Mouse (Mus musculus): ENCODE measurements around the gene Cacna1a.
"Not testable (repeated sequence)": the region's sequence is repeated elsewhere in the genome, so short reads cannot be mapped to it uniquely, and the experiment has no call there.

Gene Cacna1a

DNA sequence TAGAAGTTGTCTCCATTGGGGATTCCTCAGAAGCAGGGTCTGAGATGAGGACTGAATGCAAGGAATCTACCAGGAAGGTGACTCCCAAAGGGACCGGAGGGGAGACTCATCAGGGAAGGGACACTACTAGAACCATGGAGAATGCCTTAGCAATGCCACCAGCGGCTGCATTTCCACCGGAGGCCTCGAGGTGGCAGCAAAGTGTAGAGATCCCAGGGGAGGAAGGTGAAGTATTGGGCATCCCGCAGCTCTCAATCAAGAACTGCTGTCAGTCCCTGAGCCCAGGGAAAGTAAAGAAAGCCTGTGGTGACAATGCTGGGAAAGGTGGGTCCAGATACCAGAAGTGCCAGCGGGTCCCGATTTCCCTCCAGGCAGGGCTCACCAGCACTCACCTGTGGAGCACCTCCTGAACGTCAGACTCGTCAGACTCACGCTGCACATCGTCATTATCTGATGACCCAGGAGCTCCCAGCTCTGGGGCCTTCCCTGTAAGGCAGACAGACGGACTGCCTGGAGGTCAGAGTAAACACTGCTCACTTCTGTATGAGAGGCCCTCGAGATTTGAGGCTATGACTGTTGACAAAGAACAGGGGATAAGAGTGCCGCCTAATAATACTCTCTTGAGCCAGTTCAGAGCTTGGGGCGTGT is 203.9 kb downstream of the Cacna1a start:
- DNase-seq (ENCODE audit: low read depth, low spot score) = no peak

DNA sequence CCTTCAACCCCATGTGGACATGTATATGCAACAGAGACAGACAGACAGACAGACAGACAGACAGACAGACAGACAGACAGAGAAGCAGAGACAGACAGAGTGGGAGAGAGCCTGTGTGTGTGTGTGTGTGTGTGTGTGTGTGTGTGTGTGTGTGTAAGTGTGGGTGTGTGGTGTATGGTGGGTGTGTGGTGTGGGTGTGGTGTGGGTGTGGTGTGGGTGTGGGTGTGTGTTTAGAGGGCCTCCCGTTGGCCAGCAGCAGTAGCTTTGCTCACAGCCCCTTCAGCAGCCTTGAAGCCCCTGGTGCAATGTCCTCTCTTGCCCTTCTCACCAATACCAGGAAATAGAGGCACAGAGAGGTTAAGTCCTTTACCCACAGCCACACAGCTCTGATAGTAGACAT is 204.9 kb downstream of the Cacna1a start:
- DNase-seq (ENCODE audit: low read depth, low spot score) = no peak

- no peak for DNase-seq (ENCODE audit: low read depth, low spot score)
Observed at GRCm38 (mm10) chr8:84594099-84594780, 206.0 kb downstream of the Cacna1a start.

DNA sequence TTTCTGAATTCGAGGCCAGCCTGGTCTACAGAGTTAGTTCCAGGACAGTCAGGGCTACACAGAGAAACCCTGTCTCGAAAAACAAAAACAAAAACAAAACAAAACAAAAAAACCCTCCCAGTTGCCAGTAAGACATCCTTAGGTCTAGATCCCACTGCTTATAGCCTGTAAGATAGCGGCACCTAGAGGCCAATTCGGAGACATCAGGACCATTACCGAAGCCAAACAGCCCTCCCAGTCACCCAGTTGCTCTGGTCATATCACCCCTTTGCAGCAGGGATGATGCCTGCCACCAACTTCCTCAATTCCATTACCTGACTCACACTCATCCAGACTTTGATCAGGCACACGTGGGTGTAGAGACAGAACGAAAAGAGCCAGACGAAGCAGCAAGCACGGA is 207.4 kb downstream of the Cacna1a start:
- no peak for DNase-seq (ENCODE audit: low read depth, low spot score)

DNA sequence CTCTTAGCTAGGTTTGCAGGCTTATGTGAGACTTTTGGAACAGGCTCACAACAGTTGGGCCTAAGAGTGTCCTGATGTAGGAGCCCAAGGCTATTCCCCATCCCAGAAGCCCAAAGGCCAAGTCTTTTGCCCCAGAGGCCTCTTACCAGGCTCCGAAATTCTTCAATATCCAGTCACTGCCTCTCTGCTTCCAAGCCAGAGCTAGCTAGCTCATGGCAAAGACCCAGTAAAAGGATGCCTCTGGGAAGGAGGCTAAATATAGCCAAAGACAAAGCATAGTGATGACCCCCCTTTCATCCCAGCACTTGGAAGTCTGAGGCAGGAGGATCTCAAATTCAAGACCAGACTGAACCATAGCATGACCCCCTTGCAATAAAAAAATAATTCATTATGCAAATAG is 211.2 kb downstream of the Cacna1a start:
- DNase-seq (ENCODE audit: low read depth, low spot score) = no peak

- no peak for DNase-seq (ENCODE audit: low read depth, low spot score)
Observed at GRCm38 (mm10) chr8:84600311-84600907, 212.2 kb downstream of the Cacna1a start.

DNA sequence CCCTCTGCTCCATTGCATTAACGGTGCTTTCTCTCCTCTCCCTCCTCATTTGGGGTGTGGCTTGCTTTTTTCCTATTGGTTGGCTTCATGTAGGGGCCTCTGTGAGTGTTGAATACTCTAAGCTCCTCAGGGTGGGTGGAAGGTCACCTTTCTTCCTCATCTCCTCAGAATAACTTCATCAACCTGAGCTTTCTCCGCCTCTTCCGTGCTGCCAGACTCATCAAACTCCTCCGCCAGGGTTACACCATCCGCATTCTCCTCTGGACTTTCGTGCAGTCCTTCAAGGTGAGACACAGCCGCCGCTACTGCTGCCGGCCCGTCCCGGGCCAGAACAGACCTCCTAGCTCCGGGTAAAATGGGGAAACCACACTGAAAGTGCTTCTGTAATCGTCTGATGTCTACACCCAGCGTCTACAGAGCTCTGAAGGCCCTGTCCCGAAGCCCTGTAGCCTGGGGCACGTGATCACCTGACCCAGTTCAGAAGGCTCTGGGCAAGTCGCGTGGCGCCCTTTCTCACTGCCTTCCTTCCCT is 213.0 kb downstream of the Cacna1a start:
- DNase-seq (ENCODE audit: low read depth, low spot score) = no peak

DNA sequence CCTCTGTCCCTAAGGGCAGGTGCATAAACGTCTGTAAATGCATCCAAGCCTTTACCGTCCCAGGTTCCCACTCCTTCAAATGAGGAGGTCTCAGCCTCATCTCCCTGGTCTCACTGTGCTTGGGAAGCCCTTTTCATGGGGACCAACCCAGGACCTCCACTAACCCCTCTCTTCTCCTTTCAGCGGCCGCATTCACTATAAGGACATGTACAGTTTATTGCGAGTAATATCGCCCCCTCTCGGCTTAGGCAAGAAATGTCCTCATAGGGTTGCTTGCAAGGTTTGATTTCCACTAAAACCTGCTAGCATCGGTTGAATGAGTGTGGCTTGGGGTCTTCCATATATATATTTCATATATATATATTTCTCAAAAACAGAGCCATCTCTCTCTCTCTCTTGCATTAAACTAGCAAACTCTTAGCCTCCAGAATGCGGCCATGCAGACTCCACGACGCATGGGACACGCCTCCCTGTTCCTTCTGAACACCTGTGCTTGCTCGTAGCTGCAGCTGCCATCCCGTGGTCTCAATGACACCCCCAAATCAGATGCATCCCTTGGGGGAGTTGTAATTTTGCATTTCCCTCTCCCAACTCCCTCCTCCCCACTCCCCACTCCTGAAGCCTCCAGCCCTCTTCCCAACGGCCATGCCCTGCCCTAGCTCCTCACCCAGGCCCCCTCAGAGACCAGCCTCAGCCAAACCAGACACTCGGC is 226.4 kb downstream of the Cacna1a start:
- no peak for DNase-seq (ENCODE audit: low read depth, low spot score)

GRCm38 (mm10) chr8:84615666-84616485 is 227.6 kb downstream of the Cacna1a start:
- no peak for DNase-seq (ENCODE audit: low read depth, low spot score)

DNA sequence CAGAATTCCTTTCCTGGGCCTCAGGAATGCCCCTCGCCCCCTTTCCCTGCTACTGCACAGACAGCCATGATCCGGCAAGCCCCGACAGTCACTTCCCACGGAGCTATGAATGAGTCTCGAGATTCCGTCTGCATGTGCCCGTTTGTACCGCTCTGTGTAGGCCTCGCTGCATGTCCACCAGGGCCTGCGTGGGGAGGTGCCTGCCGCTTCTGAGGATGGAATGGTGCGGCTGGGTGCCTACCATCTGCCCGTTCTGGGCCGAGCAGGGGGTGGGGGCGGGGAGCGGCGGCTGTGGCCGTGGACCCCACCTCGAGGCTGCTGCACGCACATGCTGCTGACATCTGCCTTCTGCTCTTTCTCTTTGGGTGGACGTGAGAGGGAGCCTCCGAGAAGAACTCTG is 228.8 kb downstream of the Cacna1a start:
- no peak for DNase-seq (ENCODE audit: low read depth, low spot score)

DNA sequence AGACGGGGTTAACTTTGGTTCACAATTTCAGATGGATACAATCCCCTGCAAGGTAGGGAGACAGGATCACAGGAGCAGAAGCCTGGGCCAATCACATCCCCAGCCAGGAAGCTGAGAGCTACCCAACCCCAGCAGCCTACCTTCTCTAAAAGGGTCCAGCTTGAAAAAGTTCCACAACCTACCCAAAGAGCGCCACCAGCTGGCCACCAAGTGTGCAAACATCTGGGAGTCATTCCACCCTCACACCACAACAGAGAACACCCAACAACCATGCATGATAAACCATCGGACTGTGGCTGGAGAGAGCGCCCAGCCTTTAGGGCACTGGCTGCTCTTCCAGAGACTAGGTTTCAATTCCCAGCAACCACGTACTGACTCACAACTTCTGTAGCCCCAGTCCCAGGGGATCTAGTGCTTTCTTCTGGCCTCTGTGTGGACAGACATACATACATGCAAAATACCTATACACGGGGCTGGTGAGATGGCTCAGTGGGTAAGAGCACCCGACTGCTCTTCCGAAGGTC is 232.9 kb downstream of the Cacna1a start:
- DNase-seq (ENCODE audit: low read depth, low spot score) = no peak

GRCm38 (mm10) chr8:84623425-84623824 is 235.2 kb downstream of the Cacna1a start:
- not testable (repeated sequence) for DNase-seq (ENCODE audit: low read depth, low spot score)

DNA sequence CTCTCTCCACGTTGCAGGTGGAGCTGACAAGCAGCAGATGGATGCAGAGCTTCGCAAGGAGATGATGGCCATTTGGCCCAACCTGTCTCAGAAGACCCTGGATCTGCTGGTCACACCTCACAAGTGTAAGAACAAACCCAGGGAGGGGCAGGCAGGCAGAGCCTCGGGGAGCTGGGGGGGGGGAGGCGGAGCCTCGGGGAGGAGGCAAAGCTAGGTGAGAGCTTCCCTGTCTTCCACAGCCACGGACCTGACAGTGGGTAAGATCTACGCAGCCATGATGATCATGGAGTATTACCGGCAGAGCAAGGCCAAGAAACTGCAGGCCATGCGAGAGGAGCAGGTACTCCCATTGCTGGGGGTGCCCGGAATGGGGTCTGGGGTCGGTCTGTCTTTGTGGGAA is 241.3 kb downstream of the Cacna1a start:
- no peak for DNase-seq (ENCODE audit: low read depth, low spot score)

DNA sequence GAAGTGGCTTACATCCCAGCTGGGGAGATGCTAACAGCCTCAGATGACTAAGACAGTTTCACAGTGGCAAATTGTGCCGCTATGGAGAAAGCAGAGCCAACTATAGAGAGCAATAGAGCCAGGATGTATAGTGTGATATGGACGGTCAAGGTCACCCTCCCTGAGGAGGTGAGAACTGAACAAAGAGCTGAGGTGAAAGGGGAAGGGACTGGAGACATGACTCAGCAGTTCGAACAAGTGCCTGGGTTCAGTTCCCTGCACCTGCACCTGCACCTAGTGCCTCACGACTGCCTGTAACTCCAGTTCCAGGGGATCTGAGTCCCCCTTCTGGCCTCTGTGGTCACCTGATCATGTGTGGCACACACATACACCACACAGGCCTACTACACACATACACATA is 241.9 kb downstream of the Cacna1a start:
- DNase-seq (ENCODE audit: low read depth, low spot score) = no peak

DNA sequence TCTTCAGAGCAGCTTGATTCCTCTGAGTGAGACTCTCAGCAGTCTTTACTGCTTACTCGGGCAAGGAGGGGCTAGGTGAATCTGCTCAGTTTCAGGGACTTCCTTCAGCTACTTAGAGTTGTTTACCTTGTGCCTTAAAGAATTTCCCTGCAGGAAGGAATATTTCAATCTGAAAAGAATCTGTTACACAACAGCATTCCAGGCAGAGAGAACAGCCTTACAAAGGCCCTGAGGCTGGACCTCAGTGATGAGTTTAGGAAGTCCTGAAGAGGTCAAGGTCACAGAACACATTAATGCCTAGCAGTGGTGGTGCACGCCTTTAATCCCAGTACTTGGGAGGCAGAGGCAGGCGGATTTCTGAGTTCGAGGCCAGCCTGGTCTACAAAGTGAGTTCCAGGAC is 243.6 kb downstream of the Cacna1a start:
- DNase-seq (ENCODE audit: low read depth, low spot score) = no peak

DNA sequence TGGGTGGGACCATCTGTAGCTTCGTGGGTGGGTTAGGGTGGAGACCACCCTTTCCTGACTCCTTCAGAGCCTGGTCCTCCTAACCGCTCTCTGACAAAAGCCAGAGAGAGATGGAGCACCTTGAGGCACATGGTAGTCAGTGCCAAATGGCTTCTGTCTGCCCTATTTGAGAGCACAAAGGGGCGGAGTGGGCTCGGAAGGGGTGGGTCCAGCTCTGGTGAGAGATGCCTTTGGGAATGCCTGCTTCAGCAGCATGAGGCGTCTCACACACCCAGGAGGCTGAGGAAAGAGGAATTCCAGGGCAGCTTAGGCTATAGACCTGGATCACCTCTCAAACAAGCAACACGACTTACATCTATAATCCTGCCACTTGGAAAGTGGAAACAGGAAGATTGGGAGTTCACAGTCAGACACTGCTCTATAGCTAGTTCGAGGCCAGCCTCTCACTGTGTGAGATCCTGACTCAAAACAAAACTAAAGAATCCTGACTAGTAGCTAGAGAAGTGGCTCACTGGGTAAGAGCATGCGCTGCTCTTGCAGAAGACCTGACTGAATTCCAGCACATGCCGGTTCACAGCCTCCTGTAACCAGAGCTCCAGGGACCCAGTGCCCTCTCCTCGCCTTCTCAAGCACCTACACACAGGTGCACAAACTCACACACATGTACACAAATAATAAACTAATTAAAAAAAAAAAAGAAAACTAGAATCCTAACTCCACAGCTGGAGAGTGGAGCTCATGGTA is 245.8 kb downstream of the Cacna1a start:
- DNase-seq (ENCODE audit: low read depth, low spot score) = no peak

DNA sequence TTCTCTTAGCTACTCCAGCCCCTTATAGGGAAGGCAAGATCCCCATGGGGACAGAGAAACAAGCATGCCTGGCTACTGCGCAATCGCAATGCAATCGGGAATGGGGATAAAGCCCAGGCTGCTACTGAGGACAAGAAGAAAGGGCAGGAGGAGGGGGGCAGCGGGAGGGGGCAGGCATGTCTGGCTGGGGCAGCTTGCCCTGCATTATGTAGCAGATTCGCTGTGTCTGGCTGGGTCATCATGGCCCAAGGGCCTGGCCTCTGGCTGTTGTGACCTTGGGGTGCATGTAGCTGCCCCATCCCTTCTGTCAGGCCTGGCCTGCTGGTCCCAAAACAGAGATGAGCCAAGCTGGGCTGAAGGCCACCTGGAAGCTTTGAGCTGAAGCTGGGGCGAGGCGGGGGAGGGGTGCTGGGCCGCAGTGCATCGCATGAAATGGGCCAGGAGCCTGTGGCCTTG is 246.6 kb downstream of the Cacna1a start:
- DNase-seq (ENCODE audit: low read depth, low spot score) = no peak

DNA sequence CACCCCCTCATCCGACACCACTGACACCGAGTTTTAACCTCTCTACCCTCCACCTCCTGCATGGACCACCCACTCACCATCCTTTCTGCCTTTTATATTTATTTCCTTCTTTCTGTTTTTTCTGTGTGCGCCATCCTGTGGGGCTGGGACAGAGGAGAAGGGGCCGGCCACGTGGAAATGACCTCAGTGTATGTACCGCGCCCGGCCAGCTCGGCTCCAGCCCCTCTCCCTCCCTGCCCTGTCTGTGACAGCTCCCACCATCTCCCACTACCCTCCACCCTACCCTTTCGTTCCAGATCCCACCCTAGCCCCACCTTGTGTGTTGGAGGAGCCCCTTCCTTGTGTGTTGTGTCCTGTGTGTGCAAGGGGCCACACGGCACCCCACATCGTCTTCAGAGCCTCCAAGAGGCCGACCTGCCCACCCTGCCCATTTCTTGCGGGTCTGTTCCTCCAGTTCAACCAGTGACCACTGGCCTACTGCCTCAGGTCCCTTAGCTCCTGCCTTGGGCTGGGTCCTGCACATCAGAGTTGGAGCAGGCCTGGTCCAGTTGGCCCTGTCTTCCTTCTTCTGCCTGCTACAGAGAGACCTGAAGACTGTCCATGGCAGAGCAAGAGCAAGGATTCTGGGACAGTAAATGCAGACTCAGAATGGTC is 247.3 kb downstream of the Cacna1a start:
- no peak for DNase-seq (ENCODE audit: low read depth, low spot score)

GRCm38 (mm10) chr8:84636051-84636691 is 247.9 kb downstream of the Cacna1a start:
- DNase-seq (ENCODE audit: low read depth, low spot score) = no peak
